Mouse (Mus musculus): ENCODE results near the gene Itgax.

Itgax gene

GRCm38 (mm10) chr7:128164001-128164400 is 34.7 kb downstream of the Itgax start:
- DNase-seq: no peak

DNA sequence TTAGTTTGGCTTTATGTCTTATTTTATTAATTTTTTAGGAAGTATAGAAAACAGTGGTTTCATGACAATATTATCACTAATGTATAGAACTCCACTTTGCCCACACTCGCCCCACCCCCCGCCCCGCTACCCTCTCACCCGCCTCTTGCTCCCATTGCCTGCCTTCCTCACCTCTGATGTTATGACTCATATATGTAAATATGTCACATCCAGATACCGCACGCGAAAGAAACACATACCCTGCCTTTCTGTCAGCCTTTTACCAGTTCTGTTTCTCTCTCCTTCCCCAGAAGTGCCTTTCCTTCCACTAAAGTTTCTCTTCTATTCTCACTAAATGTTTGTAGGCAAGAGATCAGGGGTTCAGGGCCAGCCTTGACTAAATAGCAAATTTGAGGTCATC is 37.0 kb downstream of the Itgax start:
- no peak for DNase-seq

DNA sequence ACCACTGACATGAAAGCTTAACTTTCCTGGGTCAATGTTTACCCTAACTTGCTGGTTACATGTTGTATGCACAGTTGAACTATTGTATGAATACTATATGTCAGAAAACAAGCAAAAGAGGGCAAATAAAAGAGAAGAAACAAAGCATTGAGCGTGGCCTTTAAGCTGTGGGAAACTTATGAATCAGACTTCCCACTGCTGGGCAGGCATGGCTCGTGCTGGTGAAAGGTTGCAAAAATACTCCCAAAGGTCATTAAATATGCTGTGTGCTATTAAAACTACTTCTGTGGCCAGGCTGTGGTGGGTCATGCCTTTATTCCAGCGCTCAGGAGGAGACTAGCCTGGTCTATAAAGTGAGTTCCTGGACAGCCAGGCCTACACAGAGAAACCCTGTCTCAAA is 40.6 kb downstream of the Itgax start:
- no peak for DNase-seq

GRCm38 (mm10) chr7:128178385-128178784 is 49.0 kb downstream of the Itgax start:
- DNase-seq: no peak

DNA sequence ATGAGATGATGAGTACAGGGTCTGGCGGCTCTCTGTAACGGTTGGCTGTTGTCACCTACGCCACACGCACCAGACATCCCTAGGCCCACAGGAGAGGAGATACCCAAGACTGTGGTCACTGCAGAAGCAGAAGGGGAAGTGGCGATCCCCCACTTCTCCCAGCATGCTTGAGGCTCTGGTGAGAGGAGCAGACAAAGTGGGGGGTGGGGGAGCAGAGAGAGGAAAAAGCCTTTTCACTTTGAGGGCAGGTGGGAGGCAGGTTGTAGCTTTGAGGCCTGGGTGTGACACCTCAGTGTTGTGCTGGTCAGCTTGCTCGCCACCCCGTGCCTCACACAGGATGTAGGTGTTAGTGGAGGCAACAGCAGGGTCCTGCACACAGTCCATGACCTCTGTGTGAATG is 50.8 kb downstream of the Itgax start:
- DNase-seq: peak; percentile 36 to 48

DNA sequence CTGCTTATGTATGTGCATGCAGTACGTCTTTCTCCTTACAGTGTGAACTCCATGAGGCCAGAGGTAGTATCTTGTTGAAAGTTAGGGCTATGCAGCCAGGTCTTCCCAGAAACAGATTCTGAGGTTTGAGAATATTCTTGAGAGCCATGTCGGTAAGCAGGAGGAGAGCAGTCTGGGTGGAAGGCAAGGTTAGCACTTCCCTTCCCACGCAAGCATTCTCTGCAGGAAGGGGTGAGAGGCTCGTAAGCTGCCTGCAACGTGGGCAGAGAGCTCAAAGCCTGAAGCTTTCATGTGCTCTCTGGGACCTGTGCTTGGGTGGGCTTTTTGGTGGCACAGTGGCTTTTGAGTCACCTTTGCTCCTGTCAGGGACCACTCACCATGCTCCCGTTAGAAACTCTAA is 51.2 kb downstream of the Itgax start:
- DNase-seq: no peak

GRCm38 (mm10) chr7:128181691-128182090 is 52.3 kb downstream of the Itgax start:
- DNase-seq: peak; percentile 12 to 19

Data from B cell, adult 2 months (primary cell).